Mouse (Mus musculus) forebrain, embryonic 14.5 days (tissue): ENCODE measurements around the gene Rad54l2. TPM values are rescaled to one million over a fixed set of nuclear protein-coding genes. Genes with fewer than 3 reads are reported as not detected.

Source experiments
- ATAC-seq: fragments of 200-750 bp; cut with Nextera tagmentation; 2 replicates; pipeline ENCODE4 v1.8.0; 2017; ENCODE audit warnings: mild to moderate bottlenecking, moderate library complexity
- DNase-seq: peaks from one replicate; pipeline ENCODE4 v3.0.0-alpha.2; 2015; ENCODE audit warnings: low spot score
- H3K27ac ChIP-seq: fragments of 300-500 bp; sonication (generic); 2 replicates; pipeline ENCODE4 v1.5.1; 2014; ENCODE audit warnings: low read depth, mild to moderate bottlenecking, control low read depth, low read length, moderate library complexity
- H3K27me3 ChIP-seq: fragments of 300-500 bp; sonication (generic); replicated peaks from 2 replicates; pipeline ENCODE4 v1.6.1; 2014; ENCODE audit warnings: low read length, control low read depth, mixed read lengths; ENCODE audit not compliant: control insufficient read depth, insufficient read depth
- H3K36me3 ChIP-seq: fragments of 300-500 bp; sonication (generic); 2 replicates; pipeline ENCODE4 v1.6.1; 2014; ENCODE audit warnings: low read length, control low read depth; ENCODE audit not compliant: control insufficient read depth, insufficient read depth
- H3K4me1 ChIP-seq: fragments of 300-500 bp; sonication (generic); 2 replicates; pipeline ENCODE4 v1.6.1; 2014; ENCODE audit warnings: antibody characterized with exemption, low read length, control low read depth; ENCODE audit not compliant: control insufficient read depth, insufficient read depth
- H3K4me2 ChIP-seq: fragments of 300-500 bp; sonication (generic); 2 replicates; pipeline ENCODE4 v1.6.1; 2014; ENCODE audit warnings: mild to moderate bottlenecking, control low read depth, low read length
- H3K4me3 ChIP-seq: fragments of 300-500 bp; sonication (generic); 2 replicates; pipeline ENCODE4 v1.5.1; 2014; ENCODE audit warnings: low read depth, low read length, control low read depth
- H3K9ac ChIP-seq: fragments of 300-500 bp; sonication (generic); 2 replicates; pipeline ENCODE4 v1.6.1; 2014; ENCODE audit warnings: mild to moderate bottlenecking, low read length, control low read depth, moderate library complexity
- H3K9me3 ChIP-seq: fragments of 300-500 bp; sonication (generic); replicated peaks from 2 replicates; pipeline ENCODE4 v1.6.1; 2016; ENCODE audit warnings: low read length, control low read depth, mixed read lengths; ENCODE audit not compliant: control insufficient read depth
- WGBS: fragments of 180-500 bp; shearing (Covaris S2); extraction: QIAGEN DNeasy Blood & Tissue Kit; methylation state at CpG from one replicate; pipeline ENCODE4 v1.1.7; 2014; 5-methylcytosine and 5-hydroxymethylcytosine counted together
- polyA plus RNA-seq: library from polyadenylated mRNA; unstranded; fragments of >200 nt; fragmentation: Nextera tagmentation; extraction: Ambion mirVana; gene quantifications from 2 replicates; pipeline ENCODE4 v1.2.1, GENCODE M21; 2014

Rad54l2 gene
- polyA plus RNA-seq, 1 experiment from 2014 or later: 5.3 TPM

DNA sequence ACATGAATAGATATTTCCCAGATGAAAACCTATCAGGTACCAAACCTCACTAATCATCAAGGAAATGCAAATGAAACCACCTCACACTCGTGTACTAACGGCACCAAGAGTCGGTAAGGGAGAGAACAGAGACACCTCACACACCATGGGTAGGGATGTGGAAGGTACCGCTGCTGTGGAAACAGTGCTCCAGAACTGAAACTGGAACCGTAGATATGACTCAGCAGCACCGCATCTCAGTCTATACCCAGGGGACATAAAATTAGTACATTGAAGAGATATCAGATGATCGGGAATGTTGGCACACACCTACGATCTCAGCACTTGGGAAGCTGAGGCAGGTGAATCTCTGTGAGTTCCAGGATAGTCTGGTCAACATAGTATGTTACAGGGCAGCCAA lies 150.8 kb downstream of the Rad54l2 start:
- Histone ChIP-seq H3K27me3 (no peaks in the 10 kb centered on the region), H3K4me1 (no peaks in the 10 kb centered on the region), H3K9me3 (no peaks in the 10 kb centered on the region), H3K9ac (no peak overlapping the region), H3K36me3 (no peaks in the 10 kb centered on the region), H3K4me3 (no peak overlapping the region), H3K4me2 (no peak overlapping the region), H3K27ac (no peak overlapping the region)
- DNase-seq (no peak), ATAC-seq (no peak)
- 93% methylated on average over 8 of the region's 8 CpGs for WGBS

Other genes with a start within 250 kb of the Rad54l2 start
- not detected in 2 replicates for gene Iqcf3, start 227.6 kb downstream of the Rad54l2 start, polyA plus RNA-seq
- gene Iqcf4, start 218.2 kb downstream of the Rad54l2 start, polyA plus RNA-seq: not detected in 2 replicates
- gene Iqcf6, start 162.6 kb downstream of the Rad54l2 start, polyA plus RNA-seq: not detected in 2 replicates
- gene Grm2, start 133.1 kb downstream of the Rad54l2 start, polyA plus RNA-seq: 6.7 and 10.4 TPM in 2 replicates
- gene Tex264, start 103.3 kb downstream of the Rad54l2 start, polyA plus RNA-seq: 41.3 and 52.1 TPM in 2 replicates
- 16.6 and 18.7 TPM in 2 replicates for gene Dcaf1, start 32.7 kb upstream of the Rad54l2 start, polyA plus RNA-seq
- gene Rbm15b, start 98.2 kb upstream of the Rad54l2 start, polyA plus RNA-seq: 22.9 and 24.8 TPM in 2 replicates
- gene Manf, start 102.8 kb upstream of the Rad54l2 start, polyA plus RNA-seq: 214 and 219 TPM in 2 replicates